Mouse (Mus musculus) heart, embryonic 16.5 days (tissue): Measurements from ENCODE around the gene Rln3. TPM values are rescaled to one million over a fixed set of nuclear protein-coding genes. Genes with fewer than 3 reads are reported as not detected.

Source experiments
- ATAC-seq: fragments of 200-750 bp; cut with Nextera tagmentation; replicated peaks from 2 replicates; pipeline ENCODE4 v1.8.0; 2017; ENCODE audit warnings: moderate number of reproducible peaks; ENCODE audit not compliant: insufficient read depth, low FRiP score; ENCODE audit errors: extremely low read depth
- H3K27ac ChIP-seq: fragments of 300-500 bp; sonication (generic); 2 replicates; pipeline ENCODE4 v1.5.1; 2014; ENCODE audit warnings: mild to moderate bottlenecking, low read length, control low read depth, moderate library complexity
- H3K27me3 ChIP-seq: fragments of 300-500 bp; sonication (generic); 2 replicates; pipeline ENCODE4 v1.6.1; 2014; ENCODE audit warnings: low read length, mixed read lengths; ENCODE audit not compliant: control insufficient read depth, insufficient read depth
- H3K36me3 ChIP-seq: fragments of 300-500 bp; sonication (generic); 2 replicates; pipeline ENCODE4 v1.6.1; 2014; ENCODE audit not compliant: control insufficient read depth, insufficient read depth
- H3K4me1 ChIP-seq: fragments of 300-500 bp; sonication (generic); 2 replicates; pipeline ENCODE4 v1.6.1; 2014; ENCODE audit warnings: low read length, mixed read lengths; ENCODE audit not compliant: control insufficient read depth, insufficient read depth
- H3K4me2 ChIP-seq: fragments of 300-500 bp; sonication (generic); 2 replicates; pipeline ENCODE4 v1.6.1; 2014; ENCODE audit warnings: low read depth, mild to moderate bottlenecking, control low read depth, low read length
- H3K4me3 ChIP-seq: fragments of 300-500 bp; sonication (generic); 2 replicates; pipeline ENCODE4 v1.5.1; 2014; ENCODE audit warnings: mild to moderate bottlenecking, control low read depth, low read length
- H3K9ac ChIP-seq: fragments of 300-500 bp; sonication (generic); 2 replicates; pipeline ENCODE4 v1.6.1; 2014; ENCODE audit warnings: low read length, control low read depth
- H3K9me3 ChIP-seq: fragments of 300-500 bp; sonication (generic); replicated peaks from 2 replicates; pipeline ENCODE4 v1.6.1; 2016; ENCODE audit warnings: low read length; ENCODE audit not compliant: control insufficient read depth
- WGBS: fragments of 180-500 bp; shearing (Covaris S2); extraction: QIAGEN DNeasy Blood & Tissue Kit; methylation state at CpG from one replicate; pipeline ENCODE4 v1.1.7; 2014; 5-methylcytosine and 5-hydroxymethylcytosine counted together
- polyA plus RNA-seq: library from polyadenylated mRNA; unstranded; fragments of >200 nt; fragmentation: Nextera tagmentation; extraction: Ambion mirVana; gene quantifications from 2 replicates; pipeline ENCODE4 v1.2.1, GENCODE M21; 2015

The Rln3 gene
- polyA plus RNA-seq, 1 experiment from 2014 or later = 0.24 TPM

GRCm38 (mm10) chr8:84057827-84058226, 13.0 kb upstream of the Rln3 start:
- 96% methylated on average over 1 of the region's 1 CpGs for WGBS
- no peaks in the 10 kb centered on the region for H3K9me3 ChIP-seq
- no peaks in the 10 kb centered on the region for H3K27me3 ChIP-seq
- H3K36me3 ChIP-seq = no peaks in the 10 kb centered on the region
- H3K9ac ChIP-seq = no peak overlapping the region
- no peak overlapping the region for H3K4me3 ChIP-seq
- H3K4me2 ChIP-seq = no peak overlapping the region
- no peak overlapping the region for H3K27ac ChIP-seq
- no peak for ATAC-seq
- H3K4me1 ChIP-seq = peaks cover 3% of the 10 kb centered on the region

- H3K4me1 ChIP-seq = peaks cover 13% of the 10 kb centered on the region
- ATAC-seq = no peak
- H3K27ac ChIP-seq = no peak overlapping the region
- no peak overlapping the region for H3K9ac ChIP-seq
- no peak overlapping the region for H3K4me2 ChIP-seq
- H3K9me3 ChIP-seq = no peaks in the 10 kb centered on the region
- H3K27me3 ChIP-seq = no peaks in the 10 kb centered on the region
- WGBS = 82% methylated on average over 5 of the region's 5 CpGs
- no peaks in the 10 kb centered on the region for H3K36me3 ChIP-seq
- no peak overlapping the region for H3K4me3 ChIP-seq
Observed at GRCm38 (mm10) chr8:84053229-84053628, 8.4 kb upstream of the Rln3 start.

GRCm38 (mm10) chr8:84052746-84053145, 7.9 kb upstream of the Rln3 start:
- H3K27ac ChIP-seq = peak overlapping the region; percentile 48
- H3K9me3 ChIP-seq = no peaks in the 10 kb centered on the region
- no peak overlapping the region for H3K4me2 ChIP-seq
- H3K36me3 ChIP-seq = no peaks in the 10 kb centered on the region
- H3K4me3 ChIP-seq = no peak overlapping the region
- H3K27me3 ChIP-seq = no peaks in the 10 kb centered on the region
- no peak overlapping the region for H3K9ac ChIP-seq
- ATAC-seq = peak; percentile 85
- peaks cover 13% of the 10 kb centered on the region for H3K4me1 ChIP-seq
- 24% methylated on average over 3 of the region's 3 CpGs for WGBS

DNA sequence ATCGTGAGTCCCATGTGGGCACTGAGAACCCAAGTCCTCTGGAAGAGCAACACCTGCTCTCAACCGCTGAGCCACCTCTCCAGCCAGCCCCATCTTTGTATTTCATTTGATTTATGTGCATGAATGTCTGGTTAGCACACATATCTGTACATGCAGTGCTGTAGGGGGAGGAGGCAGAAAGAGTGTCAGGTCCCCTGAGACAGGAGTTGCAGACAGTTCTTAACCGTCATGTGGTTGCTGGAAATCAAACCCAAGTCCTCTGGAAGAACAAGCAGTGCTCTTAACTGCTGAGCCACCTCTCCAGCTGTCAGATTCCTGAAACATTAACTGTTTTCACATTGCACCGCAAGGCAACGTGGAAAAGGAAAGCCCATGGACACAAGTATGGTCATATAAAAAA, 3.4 kb upstream of the Rln3 start:
- Histone ChIP-seq H3K4me1 (peaks cover 13% of the 10 kb centered on the region), H3K4me3 (no peak overlapping the region), H3K27ac (no peak overlapping the region), H3K9ac (no peak overlapping the region), H3K36me3 (no peaks in the 10 kb centered on the region), H3K27me3 (peaks cover 25% of the 10 kb centered on the region), H3K9me3 (0 out of 2 replicates have a peak, but pooled peaks cover 2% of the 10 kb centered on the region), H3K4me2 (no peak overlapping the region)
- no peak for ATAC-seq
- 66% methylated on average over 5 of the region's 5 CpGs for WGBS

DNA sequence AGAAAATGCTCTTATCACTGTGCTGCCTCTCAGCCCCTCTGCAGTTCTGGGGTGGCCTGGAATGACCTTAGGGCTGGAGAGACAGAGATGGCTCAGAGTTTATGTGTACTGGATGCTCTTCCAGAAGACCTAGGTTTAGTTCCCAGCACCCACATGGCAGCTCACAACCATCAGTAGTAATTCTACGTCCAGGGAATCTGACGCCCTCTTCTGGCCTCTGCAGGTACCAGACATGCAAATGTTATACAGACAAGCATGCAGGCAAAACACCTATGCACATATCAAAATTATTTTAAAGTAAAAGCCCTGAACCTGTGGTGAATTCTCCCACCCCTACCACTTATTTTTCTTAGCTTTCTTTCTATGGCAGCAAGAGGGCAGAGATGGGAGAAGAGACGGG, 1.7 kb upstream of the Rln3 start:
- no peak overlapping the region for H3K4me2 ChIP-seq

GRCm38 (mm10) chr8:84044103-84044502, 697 bp downstream of the Rln3 start:
- Histone ChIP-seq H3K36me3 (no peaks in the 10 kb centered on the region), H3K4me2 (no peak overlapping the region), H3K9me3 (0 out of 2 replicates have a peak, but pooled peaks cover 2% of the 10 kb centered on the region), H3K9ac (no peak overlapping the region), H3K27ac (no peak overlapping the region), H3K27me3 (peaks cover 32% of the 10 kb centered on the region), H3K4me3 (no peak overlapping the region), H3K4me1 (0 out of 2 replicates have a peak, but pooled peaks cover 2% of the 10 kb centered on the region)
- 16% methylated on average over 7 of the region's 7 CpGs for WGBS
- ATAC-seq = no peak

More for the DNA sequence above, 1.7 kb upstream of the Rln3 start:
- Histone ChIP-seq H3K36me3 (no peaks in the 10 kb centered on the region), H3K4me1 (no peaks in the 10 kb centered on the region), H3K27ac (no peak overlapping the region), H3K27me3 (peaks cover 29% of the 10 kb centered on the region), H3K9ac (no peak overlapping the region), H3K4me3 (no peak overlapping the region), H3K9me3 (0 out of 2 replicates have a peak, but pooled peaks cover 2% of the 10 kb centered on the region)
- ATAC-seq = no peak
- 80% methylated on average over 3 of the region's 3 CpGs for WGBS

DNA sequence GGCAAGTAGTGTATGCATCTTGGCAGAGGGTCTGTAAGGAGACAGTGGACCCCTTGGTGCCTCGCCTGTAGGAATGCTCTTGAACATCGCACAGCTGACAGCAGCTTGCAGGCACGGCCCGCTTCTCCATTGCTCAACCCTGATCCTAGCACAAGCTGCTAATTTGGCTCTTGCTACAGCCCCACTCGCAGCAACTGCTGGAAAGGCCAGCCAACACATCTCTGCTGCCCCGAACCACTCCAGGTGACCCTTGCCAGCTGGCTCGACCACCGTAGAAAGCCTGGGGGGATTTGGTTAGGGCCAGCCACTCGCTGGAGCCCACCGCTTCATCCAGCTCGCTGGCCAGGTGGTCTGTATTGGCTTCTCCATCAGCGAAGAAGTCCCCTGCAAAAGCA, 1.9 kb downstream of the Rln3 start:
- Histone ChIP-seq H3K4me1 (peaks cover 8% of the 10 kb centered on the region), H3K27me3 (peaks cover 32% of the 10 kb centered on the region), H3K27ac (no peak overlapping the region), H3K9ac (peak overlapping the region; percentile 75; the same call in 1 of the 2 replicates), H3K4me2 (peak overlapping the region; percentile 84), H3K4me3 (peak overlapping the region; percentile 59; the same call in 1 of the 2 replicates), H3K36me3 (no peaks in the 10 kb centered on the region), H3K9me3 (0 out of 2 replicates have a peak, but pooled peaks cover 2% of the 10 kb centered on the region)
- no peak for ATAC-seq
- 33% methylated on average over 12 of the region's 12 CpGs for WGBS

DNA sequence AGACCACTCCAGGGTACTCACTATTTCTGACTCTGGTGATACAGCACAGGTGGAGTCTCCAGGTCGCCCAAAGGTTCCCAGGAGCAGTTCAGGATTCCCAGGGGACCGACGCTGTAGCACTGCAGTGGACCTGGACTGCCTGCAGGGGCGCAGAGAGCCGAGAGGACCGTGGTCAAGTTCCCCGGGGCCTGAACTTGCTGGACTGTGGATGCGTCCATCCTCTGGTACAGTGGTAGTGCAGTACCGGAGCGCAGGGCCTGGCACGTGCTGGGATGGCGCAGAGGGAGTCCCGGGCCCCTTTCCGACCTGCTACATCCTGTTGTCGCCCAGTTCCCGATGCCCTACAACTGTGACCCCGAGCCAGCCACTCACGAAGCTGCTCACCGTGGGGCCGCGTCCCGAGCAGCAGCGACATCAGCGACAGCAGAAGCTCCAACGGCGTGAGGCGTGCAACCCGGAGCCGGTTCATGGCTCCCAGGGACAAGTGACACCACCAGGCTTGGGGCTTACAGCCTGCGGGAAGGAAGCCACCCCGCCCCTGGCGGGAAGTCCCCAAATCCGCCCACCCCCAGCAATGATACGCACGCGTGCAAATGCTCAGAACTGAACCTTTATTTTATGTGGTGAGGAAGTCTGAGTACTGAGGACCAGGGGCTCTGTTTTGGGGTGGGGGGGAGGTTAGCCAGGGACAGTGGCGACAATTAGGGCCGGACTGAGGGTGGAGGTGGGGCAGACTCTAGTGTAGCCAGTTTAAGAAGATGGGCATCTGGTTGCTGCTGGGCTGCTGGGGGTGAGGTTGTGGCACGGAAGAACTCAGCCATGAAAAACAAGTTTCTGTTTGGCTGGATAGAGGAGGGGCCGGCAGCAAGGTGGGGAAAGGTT, 2.5 kb downstream of the Rln3 start, which contains the start of gene Il27ra:
Gene Il27ra, minus strand, starts transcription at position 524 of the 882 bp plus-strand sequence.
- H3K9me3 ChIP-seq = 0 out of 2 replicates have a peak, but pooled peaks cover 2% of the 10 kb centered on the region
- H3K27ac ChIP-seq = 0 out of 2 replicates have a peak within 1 kb of the TSS, but pooled peaks have one; percentile 29
- H3K4me1 ChIP-seq = peaks cover 10% of the 10 kb centered on the region
- H3K27me3 ChIP-seq = peaks cover 32% of the 10 kb centered on the region
- no peaks in the 10 kb centered on the region for H3K36me3 ChIP-seq
- 4% methylated on average over 40 of the region's 40 CpGs for WGBS
- peak; percentile 79 for ATAC-seq
- peak within 1 kb of the TSS; percentile 75 for H3K9ac ChIP-seq
- H3K4me3 ChIP-seq = peak within 1 kb of the TSS; percentile 59
- H3K4me2 ChIP-seq = peak within 1 kb of the TSS; percentile 84

DNA sequence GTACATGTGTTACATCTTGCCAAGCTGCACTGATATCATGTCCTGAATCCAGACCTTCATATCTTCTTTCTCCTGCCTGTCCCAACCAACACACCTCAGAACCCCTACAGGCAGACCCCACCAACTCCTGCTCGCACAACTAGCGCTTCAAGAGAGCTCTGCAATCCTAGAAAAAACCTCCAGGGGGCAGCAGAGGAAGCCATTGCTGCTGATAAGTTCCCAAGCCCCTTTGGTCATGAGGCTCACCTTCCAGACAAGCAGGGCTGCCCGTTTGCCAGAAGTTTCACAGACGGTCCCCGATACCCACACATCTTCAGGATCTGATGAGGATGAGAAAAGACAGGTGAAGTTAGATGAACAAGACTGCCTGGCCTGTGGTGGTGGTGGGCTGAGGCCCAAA, 5.8 kb downstream of the Rln3 start:
- no peak overlapping the region for H3K4me2 ChIP-seq
- H3K27ac ChIP-seq = no peak overlapping the region
- no peaks in the 10 kb centered on the region for H3K36me3 ChIP-seq
- no peak overlapping the region for H3K9ac ChIP-seq
- peaks cover 16% of the 10 kb centered on the region for H3K27me3 ChIP-seq
- H3K4me3 ChIP-seq = no peak overlapping the region
- no peak for ATAC-seq
- H3K9me3 ChIP-seq = no peaks in the 10 kb centered on the region
- WGBS = 3% methylated on average over 5 of the region's 5 CpGs
- peaks cover 10% of the 10 kb centered on the region for H3K4me1 ChIP-seq
